Mouse (Mus musculus) CH12.LX (cell line): ENCODE results near the gene Cbx4. TPM values are rescaled to one million over a fixed set of nuclear protein-coding genes. Genes with fewer than 3 reads are reported as not detected.
A peak's percentile ranks its signal among the peaks of the same experiment; 100 is the strongest.

Experiments
- DNase-seq: peaks from one replicate; pipeline ENCODE4 v3.0.0-alpha.2; 2013; ENCODE audit errors: extremely low read depth
- H3K27ac ChIP-seq: 2 replicates; pipeline ENCODE4 v1.5.1; 2012; ENCODE audit warnings: low read depth, mild to moderate bottlenecking, control low read depth, moderate library complexity; ENCODE audit not compliant: insufficient read depth
- H3K27me3 ChIP-seq: replicated peaks from 2 replicates; pipeline ENCODE3; 2012; ENCODE audit warnings: inconsistent platforms
- H3K36me3 ChIP-seq, 2 experiments: replicated peaks in 1 of 2; 2 replicates each; pipeline versions ENCODE3 to v1.6.1; 2012; ENCODE audit warnings: inconsistent platforms in 1 of 2, low read length in 1 of 2, mild to moderate bottlenecking in 1 of 2, mixed read lengths in 1 of 2, moderate library complexity in 1 of 2; ENCODE audit not compliant: control insufficient read depth in 1 of 2, insufficient read depth in 1 of 2
- H3K4me1 ChIP-seq, 2 experiments: 2 replicates each; pipeline ENCODE4 v1.6.1; 2012; ENCODE audit warnings: inconsistent platforms in 1 of 2, moderate library complexity in 1 of 2; ENCODE audit not compliant: insufficient read depth in 2 of 2, control insufficient read depth in 1 of 2
- H3K4me2 ChIP-seq: 2 replicates; pipeline ENCODE4 v1.6.1; 2012; ENCODE audit warnings: low read depth, mild to moderate bottlenecking, control low read depth; ENCODE audit not compliant: poor library complexity, insufficient read depth, severe bottlenecking
- H3K4me3 ChIP-seq, 3 experiments: fragments of 150-350 bp in 1 of 3; sonication (generic) in 1 of 3; replicated peaks in 1 of 3; 2 replicates each; pipeline versions ENCODE3 to v1.5.1; 2011 to 2012; ENCODE audit warnings: low read depth in 2 of 3, low read length in 2 of 3, mild to moderate bottlenecking in 2 of 3, moderate library complexity in 2 of 3, control low read depth in 1 of 3, improper control_type of control experiment in 1 of 3, inconsistent platforms in 1 of 3, mixed read lengths in 1 of 3; ENCODE audit not compliant: poor library complexity in 1 of 3
- H3K79me2 ChIP-seq: replicated peaks from 2 replicates; pipeline ENCODE4 v1.6.1; 2012; ENCODE audit warnings: mild to moderate bottlenecking, moderate library complexity; ENCODE audit not compliant: control insufficient read depth, poor library complexity, insufficient read depth, severe bottlenecking; ENCODE audit errors: extremely low read depth
- H3K9ac ChIP-seq: 2 replicates; pipeline ENCODE4 v1.6.1; 2012; ENCODE audit warnings: low read depth, mild to moderate bottlenecking, control low read depth, moderate library complexity; ENCODE audit not compliant: insufficient read depth
- H3K9me3 ChIP-seq: replicated peaks from 2 replicates; pipeline ENCODE3; 2012; ENCODE audit warnings: low read length, inconsistent platforms, mixed read lengths
- BHLHE40 ChIP-seq: IDR thresholded peaks from 2 replicates; pipeline ENCODE4 v1.6.1; 2011; ENCODE audit warnings: mild to moderate bottlenecking, low read depth, low read length, improper control_type of control experiment
- CHD1 ChIP-seq: IDR thresholded peaks from 2 replicates; pipeline ENCODE4 v1.6.1; 2012; ENCODE audit warnings: low read depth, low read length, improper control_type of control experiment, inconsistent platforms
- CHD2 ChIP-seq: IDR thresholded peaks from 2 replicates; pipeline ENCODE4 v1.6.1; 2011; ENCODE audit warnings: low read length, improper control_type of control experiment
- CTCF ChIP-seq, 2 experiments: IDR thresholded peaks in 1 of 2; conservative IDR thresholded peaks in 1 of 2; 2 replicates each; pipeline ENCODE4 v1.5.1; 2011 to 2012; ENCODE audit warnings: low read depth in 2 of 2, low read length in 2 of 2, improper control_type of control experiment in 1 of 2, inconsistent platforms in 1 of 2, mild to moderate bottlenecking in 1 of 2, moderate library complexity in 1 of 2
- E2F4 ChIP-seq: IDR thresholded peaks from 2 replicates; pipeline ENCODE4 v1.6.1; 2011; ENCODE audit warnings: low read depth, low read length, improper control_type of control experiment; ENCODE audit not compliant: insufficient replicate concordance
- EP300 ChIP-seq: IDR thresholded peaks from 2 replicates; pipeline ENCODE4 v1.6.1; 2011; ENCODE audit warnings: low read length, improper control_type of control experiment
- ETS1 ChIP-seq: conservative IDR thresholded peaks from 2 replicates; pipeline ENCODE4 v1.6.1; 2012; ENCODE audit warnings: low read depth, mild to moderate bottlenecking, inconsistent platforms, low read length, improper control_type of control experiment, moderate library complexity
- GABPA ChIP-seq: IDR thresholded peaks from 2 replicates; pipeline ENCODE4 v1.6.1; 2012; ENCODE audit warnings: low read depth, low read length, improper control_type of control experiment, inconsistent platforms; ENCODE audit not compliant: insufficient replicate concordance
- HCFC1 ChIP-seq: IDR thresholded peaks from 2 replicates; pipeline ENCODE4 v1.6.1; 2012; ENCODE audit warnings: low read depth, mild to moderate bottlenecking, inconsistent platforms, low read length, improper control_type of control experiment
- IRF4 ChIP-seq: IDR thresholded peaks from 2 replicates; pipeline ENCODE4 v1.6.1; 2014; ENCODE audit warnings: low read depth, mild to moderate bottlenecking, inconsistent platforms, low read length, improper control_type of control experiment
- JUN ChIP-seq: IDR thresholded peaks from 2 replicates; pipeline ENCODE4 v1.6.1; 2011; ENCODE audit warnings: low read depth, mild to moderate bottlenecking, low read length, improper control_type of control experiment, moderate library complexity; ENCODE audit not compliant: insufficient read depth
- JUND ChIP-seq: conservative IDR thresholded peaks from 2 replicates; pipeline ENCODE4 v1.6.1; 2011; ENCODE audit warnings: low read depth, low read length, improper control_type of control experiment
- MAFK ChIP-seq: IDR thresholded peaks from 2 replicates; pipeline ENCODE4 v1.6.1; 2011; ENCODE audit warnings: low read length, improper control_type of control experiment; ENCODE audit not compliant: insufficient replicate concordance
- MAX ChIP-seq: IDR thresholded peaks from 2 replicates; pipeline ENCODE4 v1.6.1; 2011; ENCODE audit warnings: low read length, improper control_type of control experiment
- MEF2A ChIP-seq: IDR thresholded peaks from 2 replicates; pipeline ENCODE4 v1.6.1; 2014; ENCODE audit warnings: low read depth, mild to moderate bottlenecking, inconsistent platforms, low read length, improper control_type of control experiment, borderline replicate concordance
- MXI1 ChIP-seq: IDR thresholded peaks from 2 replicates; pipeline ENCODE4 v1.6.1; 2011; ENCODE audit warnings: mild to moderate bottlenecking, low read depth, low read length, improper control_type of control experiment
- NELFE ChIP-seq: IDR thresholded peaks from 2 replicates; pipeline ENCODE4 v1.6.1; 2011; ENCODE audit warnings: low read depth, low read length, improper control_type of control experiment
- POLR2A ChIP-seq: IDR thresholded peaks from 2 replicates; pipeline ENCODE4 v1.6.1; 2011; ENCODE audit warnings: low read depth, mild to moderate bottlenecking, improper control_type of control experiment, low read length
- POLR2AphosphoS2 ChIP-seq: IDR thresholded peaks from 2 replicates; pipeline ENCODE4 v1.6.1; 2011; ENCODE audit warnings: low read depth, low read length, improper control_type of control experiment
- RAD21 ChIP-seq: IDR thresholded peaks from 2 replicates; pipeline ENCODE4 v1.6.1; 2011; ENCODE audit warnings: low read depth, mild to moderate bottlenecking, low read length, improper control_type of control experiment, moderate library complexity
- RCOR1 ChIP-seq: conservative IDR thresholded peaks from 2 replicates; pipeline ENCODE4 v1.6.1; 2012; ENCODE audit warnings: low read depth, mild to moderate bottlenecking, inconsistent platforms, low read length, improper control_type of control experiment
- SIN3A ChIP-seq: IDR thresholded peaks from 2 replicates; pipeline ENCODE4 v1.6.1; 2012; ENCODE audit warnings: low read length, improper control_type of control experiment, inconsistent platforms
- TBP ChIP-seq: conservative IDR thresholded peaks from 2 replicates; pipeline ENCODE4 v1.6.1; 2011; ENCODE audit warnings: low read depth, low read length, improper control_type of control experiment
- TCF12 ChIP-seq: IDR thresholded peaks from 2 replicates; pipeline ENCODE4 v1.6.1; 2014; ENCODE audit warnings: low read depth, mild to moderate bottlenecking, inconsistent platforms, low read length, improper control_type of control experiment
- UBTF ChIP-seq: IDR thresholded peaks from 2 replicates; pipeline ENCODE4 v1.6.1; 2012; ENCODE audit warnings: low read depth, mild to moderate bottlenecking, inconsistent platforms, low read length, improper control_type of control experiment, moderate library complexity
- USF2 ChIP-seq: conservative IDR thresholded peaks from 2 replicates; pipeline ENCODE4 v1.6.1; 2011; ENCODE audit warnings: low read depth, low read length, improper control_type of control experiment
- ZC3H11A ChIP-seq: IDR thresholded peaks from 2 replicates; pipeline ENCODE4 v1.6.1; 2012; ENCODE audit warnings: low read depth, mild to moderate bottlenecking, inconsistent platforms, low read length, improper control_type of control experiment
- ZMIZ1 ChIP-seq: IDR thresholded peaks from 2 replicates; pipeline ENCODE4 v1.6.1; 2012; ENCODE audit warnings: low read depth, mild to moderate bottlenecking, inconsistent platforms, low read length, improper control_type of control experiment
- ZNF384 ChIP-seq: IDR thresholded peaks from 2 replicates; pipeline ENCODE4 v1.6.1; 2012; ENCODE audit warnings: low read depth, low read length, improper control_type of control experiment, inconsistent platforms
- dilution Hi-C: fragments of 300-500 bp; cut with MboI; formaldehyde crosslinking; loops from 2 replicates; pipeline ENCODE4 v1.14.3; 2020; ENCODE audit warnings: low sequenced_read_pairs; ENCODE audit not compliant: extremely low pct_unique_long_range_greater_than_20kb, extremely low pct_ligation_motif_present
- in situ Hi-C: fragments of 300-500 bp; cut with MboI; formaldehyde crosslinking; loops from 3 replicates; pipeline ENCODE4 v1.14.3; 2019; ENCODE audit warnings: low sequenced_read_pairs, low pct_ligation_motif_present, low pct_unique_long_range_greater_than_20kb, mixed read lengths
- polyA plus RNA-seq: library from polyadenylated mRNA; unstranded; fragments of >175 nt; gene quantifications from 2 replicates; pipeline ENCODE4 v1.2.1, GENCODE M21; 2012; ENCODE audit warnings: low read depth; ENCODE audit not compliant: insufficient read length
- total RNA-seq, 2 experiments: library from RNA; depleted of rRNA; stranded (reverse); fragments of 300-350 nt in 1 of 2; fragments of >200 nt in 1 of 2; gene quantifications; 2 replicates each; pipeline ENCODE4 v1.2.3; 2012 to 2014

The Cbx4 gene
- total and polyA plus RNA-seq, 3 experiments = 15.0 to 40.4 (median 26.0) TPM

- Histone ChIP-seq H3K27ac (no peak overlapping the region), H3K36me3 (peaks cover 9 to 19% of the 10 kb centered on the region in 2 experiments), H3K4me1 (peaks cover 12 to 52% of the 10 kb centered on the region in 2 experiments), H3K9ac (no peak overlapping the region), H3K4me2 (no peak overlapping the region), H3K27me3 (peaks cover 62% of the 10 kb centered on the region), H3K9me3 (peaks cover 4% of the 10 kb centered on the region), H3K79me2 (no peaks in the 10 kb centered on the region; the same call in none of the 2 replicates), H3K4me3 (no peak overlapping the region)
- dilution Hi-C loops = no loop called here
- in situ Hi-C loops = no loop called here
- TF ChIP-seq USF2 = no peak
- TF ChIP-seq JUND = no peak
- no peak for TF ChIP-seq MEF2A
- no peak for DNase-seq
Observed at GRCm38 (mm10) chr11:119042466-119043272, 43.4 kb downstream of the Cbx4 start.

- Histone ChIP-seq H3K36me3 (peaks cover 15 to 27% of the 10 kb centered on the region in 2 experiments), H3K27ac (no peak overlapping the region), H3K9ac (peak overlapping the region; percentile 68), H3K9me3 (peaks cover 9% of the 10 kb centered on the region), H3K79me2 (no peaks in the 10 kb centered on the region; the same call in none of the 2 replicates), H3K4me1 (peaks cover 11 to 45% of the 10 kb centered on the region in 2 experiments), H3K27me3 (peaks cover 55% of the 10 kb centered on the region), H3K4me2 (peak overlapping the region; percentile 94), H3K4me3 (peak overlapping the region; percentile 66 to 88 (median 67))
- DNase-seq = no peak
- dilution Hi-C loops (no loop called here), in situ Hi-C loops (no loop called here)
- no peak; the same call in 1 of the 2 replicates for TF ChIP-seq HCFC1
- no peak for TF ChIP-seq GABPA
- TF ChIP-seq ZNF384 = no peak
- 0 out of 2 replicates have a peak, but pooled peaks have one; percentile 20 for TF ChIP-seq MEF2A
- TF ChIP-seq ZC3H11A = no peak
- no peak for TF ChIP-seq E2F4
- TF ChIP-seq NELFE = peak; percentile 69
- TF ChIP-seq CHD2 = peak; percentile 57; the same call in 1 of the 2 replicates
- no peak; the same call in 1 of the 2 replicates for TF ChIP-seq RCOR1
- TF ChIP-seq MXI1 = no peak
- peak; percentile 45; the same call in 1 of the 2 replicates for TF ChIP-seq ETS1
- peak; percentile 51; the same call in 1 of the 2 replicates for TF ChIP-seq ZMIZ1
- no peak for TF ChIP-seq USF2
- no peak for TF ChIP-seq UBTF
- no peak for TF ChIP-seq JUN
- TF ChIP-seq POLR2A = peak; percentile 43; the same call in 1 of the 2 replicates
- no peak for TF ChIP-seq BHLHE40
- TF ChIP-seq IRF4 = 0 out of 2 replicates have a peak, but pooled peaks have one; percentile 63
- peak; percentile 33; the same call in 1 of the 2 replicates for TF ChIP-seq SIN3A
- TF ChIP-seq MAX = peak; percentile 50; the same call in 1 of the 2 replicates
- TF ChIP-seq EP300 = peak; percentile 17; the same call in 1 of the 2 replicates
- TF ChIP-seq RAD21 = no peak
- TF ChIP-seq TCF12 = peak; percentile 69
- no peak for TF ChIP-seq TBP
- TF ChIP-seq CHD1 = 0 out of 2 replicates have a peak, but pooled peaks have one; percentile 41
- TF ChIP-seq CTCF (conservative IDR thresholded peaks at IDR 0.05 in 1 of 2, IDR thresholded peaks at IDR 0.05 in 1 of 2; ENCODE audit: low read depth in 2 of 2, low read length in 2 of 2) = no peak
- no peak for TF ChIP-seq POLR2AphosphoS2
- TF ChIP-seq MAFK = no peak
Observed at GRCm38 (mm10) chr11:119041750-119042465, 44.1 kb downstream of the Cbx4 start.
